Mouse (Mus musculus): ENCODE measurements at regions not wholly inside any gene's neighbourhood (a gene's known extent, or its start where the extent isn't known, plus 50 kb on each side); places are given as distances from the start of the nearest gene placed in this dataset.

GRCm38 (mm10) chr8:26513001-26513400 is 393.7 kb downstream of the Gm45692 start:
- ATAC-seq (ENCODE audit: extremely low read depth, insufficient number of reproducible peaks, low FRiP score, poor library complexity, severe bottlenecking): no peak
- TF ChIP-seq TAL1 (conservative IDR thresholded peaks at IDR 0.05; ENCODE audit: low read depth, low read length): no peak
- TF ChIP-seq CTCF (IDR thresholded peaks at IDR 0.05; ENCODE audit: low read depth, low read length): no peak
- TF ChIP-seq GATA1 (IDR thresholded peaks at IDR 0.05; ENCODE audit: borderline replicate concordance, low read length): no peak
- no peak for TF ChIP-seq GATA2 (IDR thresholded peaks at IDR 0.05; ENCODE audit: borderline replicate concordance, low read depth, low read length)
- no peak for TF ChIP-seq POLR2AphosphoS5 (IDR thresholded peaks at IDR 0.05; ENCODE audit: insufficient replicate concordance, low read depth, low read length)
- Histone ChIP-seq H3K9me3 (replicated peaks) (no peaks in the 10 kb centered on the region), H3K36me3 (replicated peaks) (no peaks in the 10 kb centered on the region), H3K4me1 (ENCODE audit: insufficient read depth, low read depth, low read length) (no peaks in the 10 kb centered on the region), H3K27me3 (ENCODE audit: insufficient read depth, low read length) (no peaks in the 10 kb centered on the region; the same call in 1 of the 2 replicates), H3K4me3 (ENCODE audit: low read depth, low read length) (no peak overlapping the region)
- DNase-seq (ENCODE audit: low spot score): no peak

DNA sequence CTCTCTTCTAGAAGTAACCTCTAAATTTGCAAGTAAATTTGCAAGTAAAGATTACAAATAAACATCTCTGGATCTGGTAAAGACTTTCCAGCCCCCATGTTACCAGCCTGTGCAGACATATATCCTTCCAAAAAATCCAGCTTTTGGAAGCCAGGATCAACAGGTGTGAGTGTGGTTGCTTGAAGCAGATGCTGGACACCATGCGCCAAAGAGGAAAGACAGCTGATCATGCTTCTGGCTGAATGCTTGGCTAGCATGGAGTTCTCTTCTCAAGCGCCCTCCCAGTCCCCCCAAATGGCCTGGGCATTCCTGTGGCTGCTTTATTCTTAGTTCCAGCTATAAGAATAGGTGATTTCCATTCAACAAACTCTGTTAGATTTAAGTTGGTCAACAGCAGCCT is 404.9 kb downstream of the Gm45692 start:
- ATAC-seq (ENCODE audit: extremely low read depth, insufficient number of reproducible peaks, low FRiP score, poor library complexity, severe bottlenecking): no peak
- Histone ChIP-seq H3K27me3 (ENCODE audit: insufficient read depth, low read length) (peaks cover 7% of the 10 kb centered on the region; the same call in 1 of the 2 replicates), H3K4me1 (ENCODE audit: insufficient read depth, low read depth, low read length) (no peaks in the 10 kb centered on the region), H3K36me3 (replicated peaks) (no peaks in the 10 kb centered on the region), H3K4me3 (ENCODE audit: low read depth, low read length) (no peak overlapping the region), H3K9me3 (replicated peaks) (no peaks in the 10 kb centered on the region)
- TF ChIP-seq GATA2 (IDR thresholded peaks at IDR 0.05; ENCODE audit: borderline replicate concordance, low read depth, low read length) (no peak), TAL1 (conservative IDR thresholded peaks at IDR 0.05; ENCODE audit: low read depth, low read length) (no peak), POLR2AphosphoS5 (IDR thresholded peaks at IDR 0.05; ENCODE audit: insufficient replicate concordance, low read depth, low read length) (no peak), GATA1 (IDR thresholded peaks at IDR 0.05; ENCODE audit: borderline replicate concordance, low read length) (no peak), CTCF (IDR thresholded peaks at IDR 0.05; ENCODE audit: low read depth, low read length) (no peak)
- no peak for DNase-seq (ENCODE audit: low spot score)

- DNase-seq (ENCODE audit: low spot score) (no peak), ATAC-seq (ENCODE audit: extremely low read depth, insufficient number of reproducible peaks, low FRiP score, poor library complexity, severe bottlenecking) (no peak)
- no peaks in the 10 kb centered on the region for H3K36me3 ChIP-seq (replicated peaks)
- H3K27me3 ChIP-seq (ENCODE audit: insufficient read depth, low read length): peaks cover 13% of the 10 kb centered on the region
- H3K9me3 ChIP-seq (replicated peaks): no peaks in the 10 kb centered on the region
- no peaks in the 10 kb centered on the region for H3K4me1 ChIP-seq (ENCODE audit: insufficient read depth, low read depth, low read length)
- TF ChIP-seq CTCF (IDR thresholded peaks at IDR 0.05; ENCODE audit: low read depth, low read length): no peak
- TF ChIP-seq GATA1 (IDR thresholded peaks at IDR 0.05; ENCODE audit: borderline replicate concordance, low read length): no peak
- TF ChIP-seq POLR2AphosphoS5 (IDR thresholded peaks at IDR 0.05; ENCODE audit: insufficient replicate concordance, low read depth, low read length): no peak
- no peak for TF ChIP-seq TAL1 (conservative IDR thresholded peaks at IDR 0.05; ENCODE audit: low read depth, low read length)
- no peak for TF ChIP-seq GATA2 (IDR thresholded peaks at IDR 0.05; ENCODE audit: borderline replicate concordance, low read depth, low read length)
- no peak overlapping the region for H3K4me3 ChIP-seq (ENCODE audit: low read depth, low read length)
Observed at GRCm38 (mm10) chr8:26526474-26527185, 407.3 kb downstream of the Gm45692 start.

DNA sequence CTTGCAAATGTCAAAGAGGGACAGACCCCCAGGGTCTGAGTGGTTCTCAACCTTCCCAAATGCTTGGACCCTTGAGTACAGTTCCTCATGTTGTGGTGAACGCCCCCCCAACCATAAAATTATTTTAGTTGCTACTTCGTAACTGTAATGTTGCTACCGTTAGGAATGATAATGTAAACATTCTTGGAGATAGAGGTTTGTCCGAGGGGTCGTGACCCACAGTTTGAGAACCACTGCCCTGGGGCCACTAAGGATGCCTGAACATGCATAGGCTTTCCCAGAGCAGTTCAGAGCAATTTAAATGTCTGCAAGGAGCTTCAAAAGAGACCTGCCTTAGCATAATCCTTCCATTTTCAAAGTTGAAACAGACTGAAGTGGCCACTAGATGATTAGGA is 407.8 kb downstream of the Gm45692 start:
- no peak overlapping the region for H3K4me3 ChIP-seq (ENCODE audit: low read depth, low read length)
- no peak for DNase-seq (ENCODE audit: low spot score)
- peaks cover 13% of the 10 kb centered on the region for H3K27me3 ChIP-seq (ENCODE audit: insufficient read depth, low read length)
- no peaks in the 10 kb centered on the region for H3K4me1 ChIP-seq (ENCODE audit: insufficient read depth, low read depth, low read length)
- H3K36me3 ChIP-seq (replicated peaks): no peaks in the 10 kb centered on the region
- no peak for TF ChIP-seq TAL1 (conservative IDR thresholded peaks at IDR 0.05; ENCODE audit: low read depth, low read length)
- TF ChIP-seq GATA2 (IDR thresholded peaks at IDR 0.05; ENCODE audit: borderline replicate concordance, low read depth, low read length): no peak
- TF ChIP-seq POLR2AphosphoS5 (IDR thresholded peaks at IDR 0.05; ENCODE audit: insufficient replicate concordance, low read depth, low read length): no peak
- no peak for TF ChIP-seq GATA1 (IDR thresholded peaks at IDR 0.05; ENCODE audit: borderline replicate concordance, low read length)
- TF ChIP-seq CTCF (IDR thresholded peaks at IDR 0.05; ENCODE audit: low read depth, low read length): no peak
- ATAC-seq (ENCODE audit: extremely low read depth, insufficient number of reproducible peaks, low FRiP score, poor library complexity, severe bottlenecking): no peak
- no peaks in the 10 kb centered on the region for H3K9me3 ChIP-seq (replicated peaks)

DNA sequence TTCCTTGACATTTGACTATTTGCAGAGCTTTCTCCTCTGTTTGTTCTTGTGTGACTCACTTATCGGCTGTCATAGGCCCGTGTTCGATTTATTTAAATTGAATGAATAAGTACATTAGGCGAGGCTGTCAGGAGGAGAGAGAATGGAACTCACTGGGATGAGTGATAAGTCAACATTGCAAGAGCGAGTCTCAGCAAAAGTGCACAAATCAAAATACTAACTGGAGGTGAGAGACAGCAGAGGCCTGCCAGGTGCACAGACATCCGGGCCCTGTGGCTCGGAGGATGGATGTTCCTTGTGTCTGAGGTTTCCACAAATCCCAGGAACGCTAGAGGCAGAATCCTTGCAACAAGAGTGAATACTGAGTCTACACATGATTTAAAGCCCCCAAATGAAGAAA is 410.6 kb downstream of the Gm45692 start:
- DNase-seq (ENCODE audit: low spot score) (no peak), ATAC-seq (ENCODE audit: extremely low read depth, insufficient number of reproducible peaks, low FRiP score, poor library complexity, severe bottlenecking) (no peak)
- TF ChIP-seq TAL1 (conservative IDR thresholded peaks at IDR 0.05; ENCODE audit: low read depth, low read length): no peak
- TF ChIP-seq CTCF (IDR thresholded peaks at IDR 0.05; ENCODE audit: low read depth, low read length): no peak
- TF ChIP-seq POLR2AphosphoS5 (IDR thresholded peaks at IDR 0.05; ENCODE audit: insufficient replicate concordance, low read depth, low read length): no peak
- TF ChIP-seq GATA2 (IDR thresholded peaks at IDR 0.05; ENCODE audit: borderline replicate concordance, low read depth, low read length): no peak
- TF ChIP-seq GATA1 (IDR thresholded peaks at IDR 0.05; ENCODE audit: borderline replicate concordance, low read length): no peak
- peaks cover 21% of the 10 kb centered on the region for H3K27me3 ChIP-seq (ENCODE audit: insufficient read depth, low read length)
- H3K9me3 ChIP-seq (replicated peaks): no peaks in the 10 kb centered on the region
- no peak overlapping the region for H3K4me3 ChIP-seq (ENCODE audit: low read depth, low read length)
- no peaks in the 10 kb centered on the region for H3K36me3 ChIP-seq (replicated peaks)
- no peaks in the 10 kb centered on the region for H3K4me1 ChIP-seq (ENCODE audit: insufficient read depth, low read depth, low read length)

DNA sequence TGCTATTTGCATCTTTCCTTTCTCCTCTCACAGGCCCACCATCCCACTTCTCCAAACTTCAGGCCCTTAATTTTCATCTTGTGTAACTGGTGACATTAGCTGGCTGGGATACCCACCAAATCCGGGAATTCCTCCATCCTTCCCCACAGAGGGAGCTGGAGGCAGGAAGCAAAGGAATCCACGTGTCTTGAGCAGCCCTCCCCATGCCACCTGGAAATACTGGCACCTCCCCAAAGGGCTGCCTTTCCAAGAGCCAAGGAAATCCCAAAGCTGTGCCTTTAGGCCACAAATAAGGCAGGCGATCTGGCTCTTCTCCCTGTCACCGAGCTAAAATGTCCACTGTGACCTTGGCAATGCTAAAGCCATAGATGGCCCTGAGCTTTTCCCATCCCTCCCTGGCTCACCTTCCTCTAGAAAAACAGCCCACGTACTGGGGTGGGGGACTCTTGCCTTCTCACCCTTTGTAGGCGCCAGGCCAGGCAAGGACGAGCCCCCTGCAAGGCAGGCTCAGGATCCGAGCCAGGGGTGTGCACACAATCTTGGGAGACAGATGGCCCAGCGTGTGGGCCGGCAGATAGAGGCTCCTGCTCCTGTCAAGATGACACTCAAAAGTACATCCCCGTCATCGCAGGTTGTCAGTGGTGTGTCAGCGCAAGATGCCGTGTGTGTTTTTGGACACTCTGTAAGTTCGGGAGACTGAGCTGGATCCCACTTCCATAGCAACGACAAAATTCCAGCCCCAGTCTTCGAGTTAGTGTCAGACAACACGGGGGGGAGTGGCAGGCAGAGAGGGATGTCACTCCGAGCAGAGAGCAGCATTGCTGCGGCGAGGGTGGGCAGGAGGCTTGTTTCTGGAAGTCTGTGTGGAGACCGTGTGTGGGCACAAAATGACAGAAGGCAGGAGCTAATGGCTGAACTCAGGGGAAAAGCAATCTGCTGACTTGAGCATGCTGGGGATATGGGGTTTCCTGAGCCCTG is 414.4 kb downstream of the Gm45692 start:
- Histone ChIP-seq H3K4me3 (ENCODE audit: low read depth, low read length) (no peak overlapping the region), H3K9me3 (replicated peaks) (no peaks in the 10 kb centered on the region), H3K36me3 (replicated peaks) (no peaks in the 10 kb centered on the region), H3K4me1 (ENCODE audit: insufficient read depth, low read depth, low read length) (no peaks in the 10 kb centered on the region), H3K27me3 (ENCODE audit: insufficient read depth, low read length) (peaks cover 25% of the 10 kb centered on the region)
- ATAC-seq (ENCODE audit: extremely low read depth, insufficient number of reproducible peaks, low FRiP score, poor library complexity, severe bottlenecking) (no peak), DNase-seq (ENCODE audit: low spot score) (no peak)
- no peak for TF ChIP-seq TAL1 (conservative IDR thresholded peaks at IDR 0.05; ENCODE audit: low read depth, low read length)
- no peak for TF ChIP-seq GATA2 (IDR thresholded peaks at IDR 0.05; ENCODE audit: borderline replicate concordance, low read depth, low read length)
- no peak for TF ChIP-seq POLR2AphosphoS5 (IDR thresholded peaks at IDR 0.05; ENCODE audit: insufficient replicate concordance, low read depth, low read length)
- no peak for TF ChIP-seq GATA1 (IDR thresholded peaks at IDR 0.05; ENCODE audit: borderline replicate concordance, low read length)
- TF ChIP-seq CTCF (IDR thresholded peaks at IDR 0.05; ENCODE audit: low read depth, low read length): no peak
